Mouse (Mus musculus): ENCODE data around the gene Prickle1. TPM values are rescaled to one million over a fixed set of nuclear protein-coding genes. Genes with fewer than 3 reads are reported as not detected.

Prickle1 gene
- polyA plus RNA-seq, 1 experiment from 2014 or later: 27.7 TPM

DNA sequence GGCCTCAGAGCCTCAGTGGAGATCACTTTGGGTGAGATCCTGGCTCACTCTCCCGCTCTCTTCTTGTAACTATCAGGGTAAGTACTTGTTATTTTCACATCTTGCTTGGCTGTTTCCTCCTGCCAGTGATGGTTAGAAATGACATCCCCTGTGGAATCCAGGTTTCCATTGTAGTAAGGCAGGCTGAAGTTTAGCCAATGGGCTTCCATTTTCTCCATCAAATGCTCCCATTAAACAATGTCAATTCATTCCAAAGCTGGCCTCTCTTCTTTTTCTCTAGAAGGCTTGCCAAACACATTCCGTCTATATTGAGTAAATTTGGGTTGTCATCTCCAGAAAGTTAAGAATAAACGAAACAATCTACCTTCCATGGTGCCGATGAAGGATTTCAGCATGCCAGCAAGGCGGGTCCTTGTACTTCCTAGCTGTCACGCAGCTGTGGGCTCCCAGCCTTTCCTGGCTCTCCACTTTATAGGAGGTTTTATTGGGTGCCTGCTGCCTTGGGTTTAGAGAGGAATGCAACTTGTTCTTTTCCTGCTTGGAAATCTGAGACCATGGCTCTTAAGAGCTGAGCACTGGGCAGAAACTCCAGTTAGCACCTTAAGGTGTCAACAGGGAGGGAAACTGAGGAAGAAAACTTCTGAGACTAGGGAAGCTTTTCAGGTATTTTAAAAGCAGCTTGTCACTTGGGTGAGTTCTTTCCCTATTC, 22.9 kb upstream of the Prickle1 start:
- Histone ChIP-seq H3K9ac (ENCODE audit: low read depth, low read length) (no peak overlapping the region), H3K27ac (ENCODE audit: low read depth, low read length) (no peak overlapping the region), H3K36me3 (ENCODE audit: control insufficient read depth, insufficient read depth, low read length) (no peaks in the 10 kb centered on the region), H3K4me3 (ENCODE audit: low read length) (no peak overlapping the region), H3K9me3 (ENCODE audit: control insufficient read depth, low read length) (no peaks in the 10 kb centered on the region), H3K27me3 (ENCODE audit: control insufficient read depth, insufficient read depth, low read length) (no peaks in the 10 kb centered on the region), H3K4me2 (replicated peaks; ENCODE audit: low read depth, low read length) (no peak overlapping the region), H3K4me1 (ENCODE audit: control insufficient read depth, insufficient read depth, low read length) (no peaks in the 10 kb centered on the region)
- 48% methylated on average over 6 of the region's 6 CpGs for WGBS
- ATAC-seq (ENCODE audit: low FRiP score, low TSS enrichment): no peak

DNA sequence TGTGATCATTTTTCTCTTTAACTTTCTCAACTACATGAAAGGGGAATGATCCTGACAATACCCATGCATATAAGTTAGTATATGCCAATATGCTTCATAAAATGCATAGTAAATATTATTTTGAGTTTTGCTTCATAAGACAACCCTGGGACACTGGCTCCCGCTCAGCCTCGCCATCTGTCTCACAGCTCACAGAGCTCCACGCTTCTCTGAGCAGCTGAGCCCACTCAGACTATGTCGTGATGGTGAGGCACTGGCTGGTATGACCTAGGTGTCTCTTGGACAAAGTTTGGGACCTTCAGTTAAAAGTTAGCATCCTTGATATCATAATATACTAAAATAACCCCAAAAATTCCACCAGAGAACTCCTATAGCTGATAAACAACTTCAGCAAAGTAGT, 20.6 kb upstream of the Prickle1 start:
- Histone ChIP-seq H3K27ac (ENCODE audit: low read depth, low read length) (no peak overlapping the region), H3K36me3 (ENCODE audit: control insufficient read depth, insufficient read depth, low read length) (no peaks in the 10 kb centered on the region), H3K9me3 (ENCODE audit: control insufficient read depth, low read length) (no peaks in the 10 kb centered on the region), H3K27me3 (ENCODE audit: control insufficient read depth, insufficient read depth, low read length) (no peaks in the 10 kb centered on the region), H3K9ac (ENCODE audit: low read depth, low read length) (no peak overlapping the region), H3K4me2 (replicated peaks; ENCODE audit: low read depth, low read length) (no peak overlapping the region), H3K4me1 (ENCODE audit: control insufficient read depth, insufficient read depth, low read length) (no peaks in the 10 kb centered on the region), H3K4me3 (ENCODE audit: low read length) (no peak overlapping the region)
- 91% methylated on average over 4 of the region's 4 CpGs for WGBS
- no peak for ATAC-seq (ENCODE audit: low FRiP score, low TSS enrichment)

- H3K9ac ChIP-seq (ENCODE audit: low read depth, low read length): no peak overlapping the region
- no peak overlapping the region for H3K4me3 ChIP-seq (ENCODE audit: low read length)
- no peak for ATAC-seq (ENCODE audit: low FRiP score, low TSS enrichment)
- no peak overlapping the region for H3K4me2 ChIP-seq (replicated peaks; ENCODE audit: low read depth, low read length)
- no peaks in the 10 kb centered on the region for H3K36me3 ChIP-seq (ENCODE audit: control insufficient read depth, insufficient read depth, low read length)
- WGBS: 77% methylated on average over 3 of the region's 3 CpGs
- no peaks in the 10 kb centered on the region for H3K4me1 ChIP-seq (ENCODE audit: control insufficient read depth, insufficient read depth, low read length)
- no peaks in the 10 kb centered on the region for H3K27me3 ChIP-seq (ENCODE audit: control insufficient read depth, insufficient read depth, low read length)
- H3K9me3 ChIP-seq (ENCODE audit: control insufficient read depth, low read length): no peaks in the 10 kb centered on the region
- H3K27ac ChIP-seq (ENCODE audit: low read depth, low read length): no peak overlapping the region
Observed at GRCm38 (mm10) chr15:93615031-93615430, 19.3 kb upstream of the Prickle1 start.

DNA sequence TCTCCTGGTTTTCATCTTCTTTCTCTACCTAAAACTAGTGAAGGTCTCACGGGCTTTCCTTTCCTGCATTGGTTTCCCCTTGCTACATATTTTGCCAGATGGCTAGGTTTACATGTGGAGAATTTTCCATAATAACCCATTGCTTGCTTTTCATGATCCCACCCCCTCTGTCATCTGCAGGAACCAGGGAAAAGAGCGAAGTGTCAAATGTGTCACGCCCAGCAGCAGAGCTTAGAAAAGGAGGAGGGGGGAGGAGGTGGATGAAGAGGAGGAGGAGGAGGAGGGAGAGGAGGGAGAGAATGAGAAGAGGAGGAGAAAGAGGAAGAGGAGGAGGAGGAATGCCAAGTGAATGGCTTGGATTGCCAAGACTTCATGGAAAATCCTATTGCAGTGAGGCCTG, 17.9 kb upstream of the Prickle1 start:
- H3K27ac ChIP-seq (ENCODE audit: low read depth, low read length): no peak overlapping the region

DNA sequence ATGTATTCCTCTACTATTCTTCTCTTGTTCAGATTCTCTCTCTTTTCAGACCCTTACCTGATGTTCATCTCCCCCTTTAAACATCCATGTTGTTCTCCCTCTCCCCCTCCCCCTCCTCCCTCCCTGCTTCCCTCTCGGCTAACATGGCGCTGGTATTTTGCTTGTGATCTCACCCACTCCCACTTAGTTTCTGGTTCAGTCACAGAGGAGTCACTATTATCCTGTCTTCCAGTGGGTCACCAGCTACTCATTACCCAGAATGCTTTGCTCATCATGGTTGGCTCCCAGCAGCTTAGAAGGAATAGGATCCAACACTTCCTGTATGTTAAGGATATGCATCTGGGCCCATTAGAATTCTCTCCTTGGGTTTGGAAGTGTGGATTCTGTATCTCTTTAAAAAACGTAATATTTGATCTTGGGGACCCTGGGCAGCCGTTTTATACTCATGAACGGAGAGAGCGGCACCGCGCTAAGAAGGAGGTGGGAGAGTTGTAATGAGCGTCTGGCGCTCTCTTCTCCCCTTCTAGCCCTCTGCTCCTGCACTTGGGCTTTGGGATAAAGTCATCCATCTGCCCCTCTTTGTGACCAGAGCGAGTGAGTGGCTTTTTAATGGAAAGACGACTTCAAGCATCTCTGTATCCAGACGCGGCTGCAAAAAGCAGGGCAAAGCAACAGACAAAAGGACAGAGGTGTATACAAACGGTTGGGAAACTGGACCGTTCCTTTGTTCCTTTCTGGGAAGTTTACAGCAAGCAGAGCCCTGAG, 16.0 kb upstream of the Prickle1 start:
- Histone ChIP-seq H3K27me3 (ENCODE audit: control insufficient read depth, insufficient read depth, low read length) (no peaks in the 10 kb centered on the region), H3K36me3 (ENCODE audit: control insufficient read depth, insufficient read depth, low read length) (no peaks in the 10 kb centered on the region), H3K4me3 (ENCODE audit: low read length) (no peak overlapping the region), H3K4me2 (replicated peaks; ENCODE audit: low read depth, low read length) (no peak overlapping the region), H3K4me1 (ENCODE audit: control insufficient read depth, insufficient read depth, low read length) (no peaks in the 10 kb centered on the region), H3K27ac (ENCODE audit: low read depth, low read length) (no peak overlapping the region), H3K9ac (ENCODE audit: low read depth, low read length) (no peak overlapping the region), H3K9me3 (ENCODE audit: control insufficient read depth, low read length) (no peaks in the 10 kb centered on the region)
- ATAC-seq (ENCODE audit: low FRiP score, low TSS enrichment): no peak
- WGBS: 87% methylated on average over 16 of the region's 16 CpGs

More for the DNA sequence above, 17.9 kb upstream of the Prickle1 start:
- Histone ChIP-seq H3K4me1 (ENCODE audit: control insufficient read depth, insufficient read depth, low read length) (no peaks in the 10 kb centered on the region), H3K4me3 (ENCODE audit: low read length) (no peak overlapping the region), H3K9me3 (ENCODE audit: control insufficient read depth, low read length) (no peaks in the 10 kb centered on the region), H3K36me3 (ENCODE audit: control insufficient read depth, insufficient read depth, low read length) (no peaks in the 10 kb centered on the region), H3K9ac (ENCODE audit: low read depth, low read length) (no peak overlapping the region), H3K27me3 (ENCODE audit: control insufficient read depth, insufficient read depth, low read length) (no peaks in the 10 kb centered on the region), H3K4me2 (replicated peaks; ENCODE audit: low read depth, low read length) (no peak overlapping the region)
- ATAC-seq (ENCODE audit: low FRiP score, low TSS enrichment): no peak
- WGBS: 61% methylated on average over 3 of the region's 3 CpGs

DNA sequence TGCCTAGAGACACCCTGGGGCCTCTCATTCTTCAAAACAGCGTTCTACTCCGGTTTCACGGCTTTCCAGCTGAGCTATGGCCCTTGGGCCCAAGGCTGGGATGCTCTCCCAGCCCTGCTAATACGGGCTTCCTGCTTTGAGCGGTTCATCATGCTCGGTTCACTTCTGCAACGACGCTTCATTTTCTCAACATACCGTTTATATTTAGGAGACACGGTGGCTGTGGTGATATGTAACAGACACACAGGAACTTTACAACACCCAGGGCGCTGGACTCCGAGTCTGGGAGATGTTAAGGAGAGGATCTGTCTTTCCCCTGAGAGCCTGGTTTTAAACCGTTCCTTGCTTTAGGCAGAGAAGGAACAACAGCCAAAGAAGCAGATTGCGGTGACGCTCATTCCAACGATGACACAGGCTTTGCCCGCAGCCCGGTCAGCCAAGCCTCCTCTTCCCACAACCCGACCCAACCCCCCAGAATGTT, 15.1 kb upstream of the Prickle1 start:
- WGBS: 79% methylated on average over 19 of the region's 19 CpGs
- no peak for ATAC-seq (ENCODE audit: low FRiP score, low TSS enrichment)

GRCm38 (mm10) chr15:93610288-93610687, 14.6 kb upstream of the Prickle1 start:
- Histone ChIP-seq H3K4me1 (ENCODE audit: control insufficient read depth, insufficient read depth, low read length) (no peaks in the 10 kb centered on the region), H3K27ac (ENCODE audit: low read depth, low read length) (no peak overlapping the region), H3K4me2 (replicated peaks; ENCODE audit: low read depth, low read length) (no peak overlapping the region), H3K27me3 (ENCODE audit: control insufficient read depth, insufficient read depth, low read length) (no peaks in the 10 kb centered on the region), H3K4me3 (ENCODE audit: low read length) (no peak overlapping the region), H3K36me3 (ENCODE audit: control insufficient read depth, insufficient read depth, low read length) (no peaks in the 10 kb centered on the region), H3K9me3 (ENCODE audit: control insufficient read depth, low read length) (no peaks in the 10 kb centered on the region), H3K9ac (ENCODE audit: low read depth, low read length) (no peak overlapping the region)
- ATAC-seq (ENCODE audit: low FRiP score, low TSS enrichment): no peak
- 91% methylated on average over 18 of the region's 18 CpGs for WGBS

More for the DNA sequence above, 15.1 kb upstream of the Prickle1 start:
- no peaks in the 10 kb centered on the region for H3K9me3 ChIP-seq (ENCODE audit: control insufficient read depth, low read length)
- no peak overlapping the region for H3K4me3 ChIP-seq (ENCODE audit: low read length)
- H3K36me3 ChIP-seq (ENCODE audit: control insufficient read depth, insufficient read depth, low read length): no peaks in the 10 kb centered on the region
- H3K27me3 ChIP-seq (ENCODE audit: control insufficient read depth, insufficient read depth, low read length): no peaks in the 10 kb centered on the region
- no peak overlapping the region for H3K4me2 ChIP-seq (replicated peaks; ENCODE audit: low read depth, low read length)
- no peak overlapping the region for H3K9ac ChIP-seq (ENCODE audit: low read depth, low read length)
- no peaks in the 10 kb centered on the region for H3K4me1 ChIP-seq (ENCODE audit: control insufficient read depth, insufficient read depth, low read length)
- H3K27ac ChIP-seq (ENCODE audit: low read depth, low read length): no peak overlapping the region

DNA sequence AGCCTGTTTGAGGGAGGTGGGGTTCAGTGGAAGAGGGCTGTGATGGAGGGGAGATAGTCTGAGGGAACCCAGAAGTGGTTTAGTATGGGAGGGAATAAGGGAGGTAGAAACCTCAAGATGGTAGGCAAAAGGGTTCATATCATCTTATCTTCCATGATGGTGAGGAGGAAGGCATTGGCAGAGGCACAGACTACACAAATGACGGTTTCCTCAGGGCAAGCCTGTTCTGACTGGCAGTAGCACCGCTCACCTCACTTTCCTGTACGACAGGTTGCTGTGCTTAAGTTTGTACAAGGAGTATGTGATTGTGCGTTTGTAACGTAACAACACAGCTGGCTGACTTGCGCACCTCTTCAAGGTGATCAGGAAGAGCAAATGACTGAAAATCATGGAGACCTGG, 7.2 kb upstream of the Prickle1 start:
- Histone ChIP-seq H3K9me3 (ENCODE audit: control insufficient read depth, low read length) (no peaks in the 10 kb centered on the region), H3K36me3 (ENCODE audit: control insufficient read depth, insufficient read depth, low read length) (no peaks in the 10 kb centered on the region), H3K4me3 (ENCODE audit: low read length) (no peak overlapping the region), H3K9ac (ENCODE audit: low read depth, low read length) (no peak overlapping the region), H3K4me1 (ENCODE audit: control insufficient read depth, insufficient read depth, low read length) (no peaks in the 10 kb centered on the region), H3K27ac (ENCODE audit: low read depth, low read length) (no peak overlapping the region), H3K27me3 (ENCODE audit: control insufficient read depth, insufficient read depth, low read length) (no peaks in the 10 kb centered on the region), H3K4me2 (replicated peaks; ENCODE audit: low read depth, low read length) (no peak overlapping the region)
- ATAC-seq (ENCODE audit: low FRiP score, low TSS enrichment): no peak
- WGBS: 93% methylated on average over 6 of the region's 6 CpGs

DNA sequence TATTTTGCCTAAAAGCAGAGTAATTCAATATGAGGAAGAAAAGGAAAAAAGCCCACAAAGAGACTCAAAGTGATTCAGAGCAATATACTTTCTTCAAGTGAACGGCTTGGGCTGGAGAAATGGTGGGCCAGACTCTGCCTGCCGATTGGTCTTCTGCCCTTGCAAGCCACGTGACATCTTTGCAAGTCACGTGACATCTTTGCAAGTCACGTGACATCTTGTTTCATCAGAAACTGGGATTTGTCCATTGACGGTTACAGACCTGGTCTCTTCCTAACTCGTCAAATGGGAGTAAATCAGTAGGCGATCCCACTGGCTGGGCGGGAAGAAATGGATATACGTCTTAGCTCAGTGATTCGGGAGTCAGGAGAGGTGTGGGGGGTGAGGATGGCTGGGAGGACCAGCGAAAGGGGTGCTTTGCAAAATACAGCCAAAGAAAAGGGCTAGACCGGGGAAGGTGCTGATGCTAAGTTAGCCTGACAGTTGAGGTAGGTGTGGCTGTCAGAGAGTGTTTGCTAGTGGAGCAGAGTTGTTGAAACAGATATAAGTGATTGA, 5.8 kb upstream of the Prickle1 start:
- Histone ChIP-seq H3K4me1 (ENCODE audit: control insufficient read depth, insufficient read depth, low read length) (peaks cover 7% of the 10 kb centered on the region), H3K9me3 (ENCODE audit: control insufficient read depth, low read length) (no peaks in the 10 kb centered on the region), H3K9ac (ENCODE audit: low read depth, low read length) (no peak overlapping the region), H3K27me3 (ENCODE audit: control insufficient read depth, insufficient read depth, low read length) (no peaks in the 10 kb centered on the region), H3K27ac (ENCODE audit: low read depth, low read length) (no peak overlapping the region), H3K36me3 (ENCODE audit: control insufficient read depth, insufficient read depth, low read length) (no peaks in the 10 kb centered on the region), H3K4me3 (ENCODE audit: low read length) (no peak overlapping the region), H3K4me2 (replicated peaks; ENCODE audit: low read depth, low read length) (no peak overlapping the region)
- 89% methylated on average over 13 of the region's 13 CpGs for WGBS
- ATAC-seq (ENCODE audit: low FRiP score, low TSS enrichment): no peak
